Mouse (Mus musculus): Measurements from ENCODE around the gene Zfp637.
"Not testable (repeated sequence)": the region's sequence is repeated elsewhere in the genome, so short reads cannot be mapped to it uniquely, and the experiment has no call there.

The Zfp637 gene

GRCm38 (mm10) chr6:117863751-117864150 lies 22.8 kb downstream of the Zfp637 start:
- DNase-seq (ENCODE audit: low read depth, low spot score): no peak

DNA sequence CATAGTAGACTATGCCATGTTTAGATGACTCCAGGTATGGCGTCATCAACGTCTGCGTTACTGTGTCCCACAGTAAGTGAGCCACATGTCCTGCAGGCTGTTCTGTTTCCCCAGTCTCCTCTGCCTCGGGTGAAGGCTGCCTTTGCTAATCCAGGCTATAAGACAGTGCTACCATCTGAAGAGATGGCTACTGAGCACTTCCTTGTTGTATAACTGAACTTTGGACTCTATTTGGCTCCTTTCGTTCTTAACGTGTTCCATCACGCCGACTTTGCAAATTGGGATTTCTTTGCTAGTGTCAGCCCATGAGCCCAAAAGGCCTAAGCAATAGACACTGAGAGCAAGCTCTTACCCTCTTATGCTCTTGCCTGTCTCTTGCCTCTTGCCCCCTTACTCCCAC lies 27.2 kb downstream of the Zfp637 start:
- DNase-seq (ENCODE audit: low read depth, low spot score): no peak

- no peak for DNase-seq (ENCODE audit: low read depth, low spot score)
Observed at GRCm38 (mm10) chr6:117871034-117871433, 30.1 kb downstream of the Zfp637 start.

DNA sequence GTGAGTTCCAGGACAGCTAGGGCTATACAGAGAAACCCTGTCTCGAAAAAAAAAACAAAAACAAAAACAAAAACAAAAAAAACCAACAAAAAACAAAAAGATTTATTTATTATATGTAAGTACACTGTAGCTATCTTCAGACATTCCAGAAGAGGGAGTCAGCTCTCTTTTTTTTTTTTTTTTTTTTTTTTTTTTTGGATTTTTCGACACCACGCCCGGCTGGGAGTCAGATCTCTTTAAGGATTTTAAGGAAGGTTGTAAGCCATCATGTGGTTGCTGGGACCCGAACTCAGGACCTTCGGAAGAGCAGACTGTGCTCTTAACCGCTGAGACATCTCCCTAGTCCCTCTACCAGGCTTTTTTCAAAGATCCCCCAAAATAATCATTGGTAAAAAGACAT lies 32.5 kb downstream of the Zfp637 start:
- DNase-seq (ENCODE audit: low read depth, low spot score): not testable (repeated sequence)

GRCm38 (mm10) chr6:117874621-117875281 lies 33.8 kb downstream of the Zfp637 start:
- no peak for DNase-seq (ENCODE audit: low read depth, low spot score)

- peak; percentile 94 for DNase-seq (ENCODE audit: low read depth, low spot score)
Observed at GRCm38 (mm10) chr6:117878700-117879407, 37.9 kb downstream of the Zfp637 start.

DNA sequence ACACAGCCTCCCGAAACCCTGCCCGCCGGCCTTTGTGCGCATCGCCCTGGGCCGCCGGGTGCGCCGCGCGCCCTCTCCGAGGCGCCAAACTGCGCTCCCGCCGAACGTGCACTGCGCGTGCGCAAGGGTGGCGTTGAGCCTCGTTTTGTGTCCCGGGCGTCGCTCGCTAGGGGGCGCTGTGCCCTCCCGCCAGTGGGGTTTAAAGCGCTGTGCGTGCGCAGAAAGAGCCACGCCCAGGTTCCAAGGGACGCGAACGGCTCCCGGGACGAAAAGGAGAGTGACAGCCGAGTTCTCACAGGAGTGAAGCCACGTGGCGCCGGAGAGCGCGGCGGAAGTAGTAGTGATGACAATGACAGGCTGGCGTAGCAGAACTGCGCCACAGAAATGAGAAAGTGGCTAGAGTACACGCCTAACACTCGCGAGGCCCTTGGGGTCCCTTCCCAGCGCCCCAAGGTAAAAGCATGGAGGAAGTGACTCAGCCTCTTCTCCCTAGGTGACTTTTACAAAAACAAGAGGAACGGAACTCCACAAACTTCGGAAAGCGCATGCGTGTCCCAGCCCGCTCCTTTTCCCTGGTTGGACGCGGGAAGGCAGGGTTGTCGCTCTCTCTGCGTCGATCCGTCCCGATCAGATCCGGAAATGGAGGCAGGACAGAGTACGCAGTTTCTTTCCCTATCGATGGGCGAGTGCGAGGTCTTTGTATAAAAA lies 38.6 kb downstream of the Zfp637 start:
- DNase-seq (ENCODE audit: low read depth, low spot score): peak; percentile 99

- DNase-seq (ENCODE audit: low read depth, low spot score): no peak
Observed at GRCm38 (mm10) chr6:117880394-117880838, 39.4 kb downstream of the Zfp637 start.

GRCm38 (mm10) chr6:117881229-117881628 lies 40.2 kb downstream of the Zfp637 start:
- DNase-seq (ENCODE audit: low read depth, low spot score): no peak

- no peak for DNase-seq (ENCODE audit: low read depth, low spot score)
Observed at GRCm38 (mm10) chr6:117881997-117882396, 41.0 kb downstream of the Zfp637 start.

DNA sequence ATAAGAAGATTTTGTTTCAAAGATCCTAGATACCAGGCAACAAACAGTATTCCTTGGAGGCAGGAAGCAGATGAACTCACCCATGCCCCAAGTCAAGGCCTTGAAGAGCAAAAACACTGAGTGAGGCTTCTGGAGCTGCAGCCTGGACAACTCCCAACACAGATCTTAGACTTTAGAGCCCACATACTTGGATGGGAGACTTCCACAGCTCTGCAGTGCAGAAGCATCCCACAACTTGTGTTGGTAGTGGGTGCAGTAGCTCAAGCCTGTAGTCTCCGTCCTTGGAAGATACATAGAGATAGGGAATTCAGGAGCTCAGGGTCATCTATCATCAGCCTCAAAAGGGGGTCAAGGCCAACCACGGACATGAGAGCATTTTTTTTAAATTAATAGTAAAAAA lies 45.0 kb downstream of the Zfp637 start:
- no peak for DNase-seq (ENCODE audit: low read depth, low spot score)

DNA sequence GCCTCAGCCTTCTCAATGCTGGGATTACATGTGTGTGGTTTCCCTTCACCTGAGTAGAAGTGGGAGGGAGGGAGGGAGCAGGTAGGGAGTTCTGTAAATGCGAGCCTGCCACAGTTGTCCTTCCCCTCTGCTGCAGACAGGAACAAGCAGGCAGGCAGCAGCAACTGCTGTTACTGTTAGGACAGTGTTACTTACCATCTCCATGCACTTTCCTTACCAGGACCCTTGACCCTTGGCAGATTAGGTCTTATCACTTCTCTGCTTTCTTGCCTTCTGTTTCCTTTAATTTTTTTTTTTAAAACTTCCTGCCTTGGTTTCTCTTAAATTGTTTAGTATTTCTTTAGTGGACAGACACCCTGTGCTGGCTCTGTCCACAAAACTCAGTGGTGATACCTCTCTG lies 47.1 kb downstream of the Zfp637 start:
- DNase-seq (ENCODE audit: low read depth, low spot score): no peak

GRCm38 (mm10) chr6:117888642-117889096 lies 47.7 kb downstream of the Zfp637 start:
- DNase-seq (ENCODE audit: low read depth, low spot score): no peak

DNA sequence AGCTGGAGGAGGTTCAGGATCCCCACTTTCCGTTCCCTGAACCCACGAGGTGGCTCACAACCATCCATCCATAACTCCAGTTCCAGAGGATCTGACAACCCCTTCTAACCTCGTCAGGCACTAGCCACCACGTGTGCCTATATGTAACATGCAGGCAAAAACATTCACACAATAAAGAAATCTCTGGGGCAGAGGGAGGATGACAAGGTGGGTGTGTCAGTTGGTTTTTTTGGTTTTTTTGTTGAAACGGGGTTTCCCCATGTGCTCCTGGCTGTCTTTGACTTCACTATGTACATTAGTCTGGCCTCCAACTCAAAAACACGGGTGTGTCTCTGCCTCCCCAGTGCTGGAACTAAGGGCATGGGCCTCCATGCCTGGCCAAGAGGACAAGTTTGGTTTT lies 49.3 kb downstream of the Zfp637 start:
- DNase-seq (ENCODE audit: low read depth, low spot score): no peak

DNA sequence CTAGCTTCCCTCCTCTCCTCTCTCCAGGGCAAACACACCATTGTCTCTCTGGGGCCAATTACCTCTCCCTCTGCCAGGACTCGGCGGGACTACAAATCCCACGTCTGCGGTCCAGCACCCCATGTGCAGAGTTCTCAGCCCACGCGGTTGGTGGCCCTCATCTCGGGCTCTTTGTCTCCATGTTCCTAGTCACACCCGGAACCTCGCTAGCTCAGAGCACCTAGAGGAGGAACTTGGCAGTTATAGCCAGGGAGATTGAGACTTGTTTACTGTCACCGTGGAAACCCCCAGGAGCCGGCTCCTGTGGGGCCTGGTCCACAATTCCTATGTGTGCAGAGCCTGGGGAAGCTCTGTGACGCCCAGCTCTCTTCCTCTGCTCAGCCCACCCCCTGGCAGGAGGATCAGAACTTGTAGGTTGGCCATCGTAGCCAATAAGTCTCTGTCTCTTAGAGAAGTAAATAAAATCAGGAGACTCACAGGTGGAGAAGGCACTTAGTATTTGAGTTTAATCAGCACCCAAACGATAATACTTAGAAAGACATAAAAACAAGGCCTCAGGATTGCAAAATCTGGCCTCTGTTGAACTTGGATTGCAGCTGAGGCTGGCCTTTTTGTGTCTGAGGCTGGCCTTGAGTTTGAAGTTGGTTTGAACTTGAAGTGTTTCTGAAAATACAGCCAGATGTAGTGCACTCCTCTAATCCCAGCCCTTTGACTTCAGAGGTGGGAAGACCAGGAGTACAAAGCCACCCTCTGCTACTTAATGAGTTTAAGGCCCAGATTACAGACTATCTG lies 50.6 kb downstream of the Zfp637 start:
- no peak for DNase-seq (ENCODE audit: low read depth, low spot score)

- DNase-seq (ENCODE audit: low read depth, low spot score): no peak
Observed at GRCm38 (mm10) chr6:117892386-117892785, 51.4 kb downstream of the Zfp637 start.

DNA sequence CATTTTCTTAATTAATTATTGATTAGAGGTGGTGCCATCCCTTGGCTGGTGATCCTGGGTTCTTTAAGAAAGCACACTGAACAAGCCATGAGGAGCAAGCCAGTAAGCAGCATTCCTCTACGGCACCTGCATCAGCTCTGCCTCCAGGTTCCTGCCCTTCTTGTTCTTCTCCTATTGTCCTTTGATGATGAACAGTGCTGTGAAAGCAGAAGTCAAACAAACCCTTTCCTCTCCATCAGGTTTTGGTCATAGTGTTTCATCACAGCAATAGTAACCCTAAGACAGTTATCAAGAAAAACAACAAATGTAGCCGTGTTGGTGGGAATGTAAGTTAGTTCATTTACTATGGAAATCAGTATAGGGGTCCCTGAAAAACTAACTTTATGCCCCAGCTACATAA lies 52.5 kb downstream of the Zfp637 start:
- no peak for DNase-seq (ENCODE audit: low read depth, low spot score)
